Mouse (Mus musculus) forebrain, embryonic 13.5 days (tissue): ENCODE results near the gene S1pr3. TPM values are rescaled to one million over a fixed set of nuclear protein-coding genes. Genes with fewer than 3 reads are reported as not detected.

ENCODE experiments used
- ATAC-seq: fragments of 200-750 bp; cut with Nextera tagmentation; 2 replicates; pipeline ENCODE4 v1.8.0; 2017
- H3K27ac ChIP-seq: fragments of 300-500 bp; sonication (generic); 2 replicates; pipeline ENCODE4 v1.5.1; 2015; ENCODE audit warnings: inconsistent platforms, mild to moderate bottlenecking, moderate library complexity
- H3K27me3 ChIP-seq: fragments of 300-500 bp; sonication (generic); 2 replicates; pipeline ENCODE4 v1.6.1; 2015; ENCODE audit warnings: mild to moderate bottlenecking, inconsistent platforms
- H3K36me3 ChIP-seq: fragments of 300-500 bp; sonication (generic); 2 replicates; pipeline ENCODE4 v1.6.1; 2015; ENCODE audit warnings: mild to moderate bottlenecking, inconsistent platforms; ENCODE audit not compliant: poor library complexity, severe bottlenecking
- H3K4me1 ChIP-seq: fragments of 300-500 bp; sonication (generic); 2 replicates; pipeline ENCODE4 v1.6.1; 2015; ENCODE audit warnings: inconsistent platforms
- H3K4me2 ChIP-seq: fragments of 300-500 bp; sonication (generic); 2 replicates; pipeline ENCODE4 v1.6.1; 2015; ENCODE audit warnings: inconsistent platforms, mild to moderate bottlenecking, moderate library complexity
- H3K4me3 ChIP-seq: fragments of 300-500 bp; sonication (generic); 2 replicates; pipeline ENCODE4 v1.5.1; 2015; ENCODE audit warnings: mild to moderate bottlenecking, inconsistent platforms
- H3K9ac ChIP-seq: fragments of 300-500 bp; sonication (generic); 2 replicates; pipeline ENCODE4 v1.6.1; 2015; ENCODE audit warnings: mild to moderate bottlenecking, inconsistent platforms
- H3K9me3 ChIP-seq: fragments of 300-500 bp; sonication (generic); replicated peaks from 2 replicates; pipeline ENCODE4 v1.6.1; 2016; ENCODE audit warnings: inconsistent platforms
- WGBS: fragments of 180-500 bp; shearing (Covaris S2); methylation state at CpG from one replicate; pipeline ENCODE4 v1.1.7; 2015; 5-methylcytosine and 5-hydroxymethylcytosine counted together
- polyA plus RNA-seq: library from polyadenylated mRNA; unstranded; fragments of >200 nt; fragmentation: Nextera tagmentation; extraction: Ambion mirVana; gene quantifications from 2 replicates; pipeline ENCODE4 v1.2.1, GENCODE M21; 2015

The S1pr3 gene
- polyA plus RNA-seq, 1 experiment from 2014 or later, result 8.5 TPM

GRCm38 (mm10) chr13:51424647-51425046 is 16.2 kb downstream of the S1pr3 start:
- Histone ChIP-seq H3K9me3 (no peaks in the 10 kb centered on the region), H3K4me3 (no peak overlapping the region), H3K4me1 (0 out of 2 replicates have a peak, but pooled peaks cover 4% of the 10 kb centered on the region), H3K27ac (no peak overlapping the region), H3K36me3 (no peaks in the 10 kb centered on the region), H3K4me2 (no peak overlapping the region), H3K9ac (no peak overlapping the region), H3K27me3 (no peaks in the 10 kb centered on the region)
- ATAC-seq, result no peak; the same call in 1 of the 2 replicates
- 22% methylated on average over 5 of the region's 5 CpGs for WGBS

GRCm38 (mm10) chr13:51425662-51426443 is 17.4 kb downstream of the S1pr3 start:
- Histone ChIP-seq H3K27me3 (no peaks in the 10 kb centered on the region), H3K36me3 (peaks cover 4% of the 10 kb centered on the region; the same call in 1 of the 2 replicates), H3K9me3 (no peaks in the 10 kb centered on the region), H3K4me2 (no peak overlapping the region), H3K4me3 (no peak overlapping the region), H3K9ac (no peak overlapping the region), H3K27ac (no peak overlapping the region), H3K4me1 (0 out of 2 replicates have a peak, but pooled peaks cover 4% of the 10 kb centered on the region)
- peak; percentile 44 for ATAC-seq
- WGBS, result 79% methylated on average over 4 of the region's 4 CpGs

GRCm38 (mm10) chr13:51433371-51433770 is 24.9 kb downstream of the S1pr3 start:
- no peak overlapping the region for H3K27ac ChIP-seq
- WGBS, result 69% methylated on average over 3 of the region's 3 CpGs
- H3K9ac ChIP-seq, result no peak overlapping the region
- H3K4me2 ChIP-seq, result no peak overlapping the region
- H3K4me3 ChIP-seq, result no peak overlapping the region
- H3K9me3 ChIP-seq, result no peaks in the 10 kb centered on the region
- H3K4me1 ChIP-seq, result peaks cover 9% of the 10 kb centered on the region; the same call in 1 of the 2 replicates
- H3K27me3 ChIP-seq, result no peaks in the 10 kb centered on the region
- ATAC-seq, result no peak
- H3K36me3 ChIP-seq, result peaks cover 8% of the 10 kb centered on the region; the same call in 1 of the 2 replicates

GRCm38 (mm10) chr13:51434460-51434859 is 26.0 kb downstream of the S1pr3 start:
- ATAC-seq, result no peak
- H3K27ac ChIP-seq, result no peak overlapping the region
- no peak overlapping the region for H3K4me3 ChIP-seq
- no peak overlapping the region for H3K9ac ChIP-seq
- peaks cover 9% of the 10 kb centered on the region; the same call in 1 of the 2 replicates for H3K4me1 ChIP-seq
- no peaks in the 10 kb centered on the region for H3K9me3 ChIP-seq
- H3K36me3 ChIP-seq, result peaks cover 8% of the 10 kb centered on the region; the same call in 1 of the 2 replicates
- no peak overlapping the region for H3K4me2 ChIP-seq
- no peaks in the 10 kb centered on the region for H3K27me3 ChIP-seq
- WGBS, result 69% methylated on average over 2 of the region's 2 CpGs

GRCm38 (mm10) chr13:51435146-51435545 is 26.7 kb downstream of the S1pr3 start:
- no peaks in the 10 kb centered on the region for H3K9me3 ChIP-seq
- no peak overlapping the region for H3K27ac ChIP-seq
- H3K4me3 ChIP-seq, result no peak overlapping the region
- no peaks in the 10 kb centered on the region for H3K27me3 ChIP-seq
- H3K36me3 ChIP-seq, result peaks cover 11% of the 10 kb centered on the region; the same call in 1 of the 2 replicates
- ATAC-seq, result no peak
- H3K4me1 ChIP-seq, result peaks cover 9% of the 10 kb centered on the region; the same call in 1 of the 2 replicates
- no peak overlapping the region for H3K9ac ChIP-seq
- WGBS, result 93% methylated on average over 2 of the region's 2 CpGs
- H3K4me2 ChIP-seq, result no peak overlapping the region

- H3K36me3 ChIP-seq, result peaks cover 5% of the 10 kb centered on the region
- WGBS, result 37% methylated on average over 14 of the region's 14 CpGs
- no peak overlapping the region for H3K4me2 ChIP-seq
- peaks cover 9% of the 10 kb centered on the region; the same call in 1 of the 2 replicates for H3K4me1 ChIP-seq
- H3K9me3 ChIP-seq, result no peaks in the 10 kb centered on the region
- no peak overlapping the region for H3K9ac ChIP-seq
- ATAC-seq, result peak; percentile 38; the same call in 1 of the 2 replicates
- H3K27ac ChIP-seq, result peak overlapping the region; percentile 49; the same call in 1 of the 2 replicates
- no peaks in the 10 kb centered on the region for H3K27me3 ChIP-seq
- H3K4me3 ChIP-seq, result no peak overlapping the region
These were observed 29.0 kb downstream of the S1pr3 start for GRCm38 (mm10) chr13:51437105-51438085.

- 95% methylated on average over 8 of the region's 8 CpGs for WGBS
- no peak overlapping the region for H3K4me2 ChIP-seq
- H3K27me3 ChIP-seq, result no peaks in the 10 kb centered on the region
- H3K36me3 ChIP-seq, result peaks cover 9% of the 10 kb centered on the region
- H3K9me3 ChIP-seq, result no peaks in the 10 kb centered on the region
- ATAC-seq, result no peak
- no peak overlapping the region for H3K9ac ChIP-seq
- H3K4me1 ChIP-seq, result no peaks in the 10 kb centered on the region
- H3K4me3 ChIP-seq, result no peak overlapping the region
- H3K27ac ChIP-seq, result no peak overlapping the region
These were observed 34.5 kb downstream of the S1pr3 start for GRCm38 (mm10) chr13:51442922-51443321.

GRCm38 (mm10) chr13:51446550-51446949 is 38.1 kb downstream of the S1pr3 start:
- Histone ChIP-seq H3K4me1 (no peaks in the 10 kb centered on the region), H3K27ac (no peak overlapping the region), H3K9me3 (no peaks in the 10 kb centered on the region), H3K9ac (no peak overlapping the region), H3K36me3 (peaks cover 5% of the 10 kb centered on the region), H3K4me2 (no peak overlapping the region), H3K4me3 (no peak overlapping the region), H3K27me3 (no peaks in the 10 kb centered on the region)
- WGBS, result 92% methylated on average over 4 of the region's 4 CpGs
- no peak for ATAC-seq

- H3K36me3 ChIP-seq, result 0 out of 2 replicates have a peak, but pooled peaks cover 6% of the 10 kb centered on the region
- no peak overlapping the region for H3K27ac ChIP-seq
- no peak overlapping the region for H3K4me3 ChIP-seq
- no peak overlapping the region for H3K4me2 ChIP-seq
- 45% methylated on average over 4 of the region's 4 CpGs for WGBS
- no peaks in the 10 kb centered on the region for H3K4me1 ChIP-seq
- no peak overlapping the region for H3K9ac ChIP-seq
- ATAC-seq, result no peak
- H3K9me3 ChIP-seq, result no peaks in the 10 kb centered on the region
- H3K27me3 ChIP-seq, result no peaks in the 10 kb centered on the region
These were observed 47.9 kb downstream of the S1pr3 start for GRCm38 (mm10) chr13:51456190-51456878.

- Histone ChIP-seq H3K9me3 (no peaks in the 10 kb centered on the region), H3K4me1 (no peaks in the 10 kb centered on the region), H3K36me3 (0 out of 2 replicates have a peak, but pooled peaks cover 6% of the 10 kb centered on the region), H3K4me2 (no peak overlapping the region), H3K9ac (no peak overlapping the region), H3K27me3 (no peaks in the 10 kb centered on the region), H3K27ac (no peak overlapping the region), H3K4me3 (no peak overlapping the region)
- ATAC-seq, result no peak
- WGBS, result 79% methylated on average over 4 of the region's 4 CpGs
These were observed 55.9 kb downstream of the S1pr3 start for GRCm38 (mm10) chr13:51464294-51464693.

- no peak for ATAC-seq
- no peaks in the 10 kb centered on the region for H3K4me1 ChIP-seq
- no peak overlapping the region for H3K4me2 ChIP-seq
- no peak overlapping the region for H3K27ac ChIP-seq
- 71% methylated on average over 14 of the region's 14 CpGs for WGBS
- no peaks in the 10 kb centered on the region for H3K27me3 ChIP-seq
- no peaks in the 10 kb centered on the region for H3K36me3 ChIP-seq
- no peak overlapping the region for H3K9ac ChIP-seq
- H3K4me3 ChIP-seq, result no peak overlapping the region
- H3K9me3 ChIP-seq, result no peaks in the 10 kb centered on the region
These were observed 57.8 kb downstream of the S1pr3 start for GRCm38 (mm10) chr13:51466117-51466841.
